Mouse (Mus musculus): ENCODE results near the gene Zbtb32. TPM values are rescaled to one million over a fixed set of nuclear protein-coding genes. Genes with fewer than 3 reads are reported as not detected.

Gene Zbtb32
- total RNA-seq (2021) = under 1 TPM; 0.18 to 0.27 TPM
- long read RNA-seq, experiment 1 = 0 reads
- long read RNA-seq, experiment 2 = 0 reads

- no peak for DNase-seq
Measured at GRCm38 (mm10) chr7:30598786-30599185, at the start of gene Zbtb32. Gene Zbtb32, minus strand, starts transcription at chr7:30598909.

- DNase-seq = no peak
Measured at GRCm38 (mm10) chr7:30639083-30639482, 40.4 kb upstream of the Zbtb32 start.

DNA sequence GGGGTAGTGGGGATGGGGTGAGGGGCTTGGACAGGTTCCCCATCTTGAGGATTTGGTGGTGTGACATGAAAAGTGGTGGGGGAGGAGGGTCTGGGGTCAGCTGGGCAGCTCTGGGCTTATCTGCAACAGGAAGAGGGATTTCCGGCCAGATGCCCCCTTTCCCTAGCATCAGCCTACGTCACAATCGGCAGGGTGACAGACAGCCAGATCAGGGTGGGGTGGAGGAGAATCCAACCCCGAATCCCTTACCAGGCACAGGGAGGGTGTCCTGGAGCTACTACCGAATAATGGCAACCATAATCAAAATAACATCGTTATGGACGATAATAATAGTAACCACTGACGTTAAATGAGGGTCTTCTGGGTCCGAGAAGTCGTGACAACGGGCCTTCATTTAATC lies 37.7 kb upstream of the Zbtb32 start:
- no peak for DNase-seq

- no peak for DNase-seq
Measured at GRCm38 (mm10) chr7:30635752-30636151, 37.0 kb upstream of the Zbtb32 start, which contains the start of gene Etv2. Gene Etv2, minus strand, starts transcription at chr7:30635852.

GRCm38 (mm10) chr7:30634621-30635020 lies 35.9 kb upstream of the Zbtb32 start:
- peak; percentile 71 for DNase-seq

DNA sequence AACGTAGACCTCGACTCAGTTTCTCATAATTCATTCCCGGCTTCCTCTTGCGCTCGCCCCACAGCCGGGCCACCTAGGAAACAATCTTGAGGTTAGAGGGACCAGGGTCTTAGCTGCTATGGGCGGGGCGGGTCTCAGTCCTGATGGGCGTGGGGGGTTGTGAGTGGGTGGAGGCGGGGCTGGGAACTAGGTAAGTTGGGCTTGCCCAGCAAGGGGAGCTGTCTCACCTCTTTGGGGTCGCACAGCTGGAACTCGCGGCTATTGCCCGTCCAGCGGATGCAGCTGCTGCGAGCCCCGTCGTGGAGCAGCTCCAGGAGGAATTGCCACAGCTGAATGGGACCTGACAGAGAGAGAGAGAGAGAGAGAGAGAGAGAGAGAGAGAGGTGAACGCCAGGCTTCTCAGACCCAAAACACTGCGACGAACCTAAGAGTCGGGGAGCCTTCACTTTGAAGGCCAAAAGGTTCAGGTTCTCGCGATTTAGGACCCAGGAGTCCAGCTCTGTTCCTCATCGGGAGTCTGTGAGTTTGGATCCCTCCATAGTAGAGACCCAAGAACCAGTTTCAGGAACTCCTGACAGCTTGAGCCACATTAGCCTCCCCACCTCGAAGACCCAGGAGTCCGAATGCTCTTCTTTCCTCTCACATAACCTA lies 35.2 kb upstream of the Zbtb32 start:
- no peak for DNase-seq

- no peak for DNase-seq
Measured at GRCm38 (mm10) chr7:30629013-30629412, 30.3 kb upstream of the Zbtb32 start.

DNA sequence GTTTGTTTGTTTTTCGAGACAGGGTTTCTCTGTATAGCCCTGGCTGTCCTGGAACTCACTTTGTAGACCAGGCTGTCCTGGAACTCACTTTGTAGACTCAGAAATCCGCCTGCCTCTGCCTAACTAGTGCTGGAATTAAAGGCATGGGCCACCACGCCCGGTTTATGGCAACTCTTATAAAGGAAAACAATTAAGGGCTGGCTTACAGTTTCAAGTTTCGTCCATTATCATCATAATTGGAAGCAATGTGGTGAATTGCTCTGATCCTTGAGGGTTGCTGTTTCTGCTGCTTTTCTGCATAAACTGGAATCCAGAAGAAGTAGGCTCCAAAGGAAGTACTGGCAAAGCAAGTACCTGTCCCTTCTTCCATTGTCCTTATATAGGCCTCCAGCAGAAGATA lies 27.9 kb upstream of the Zbtb32 start:
- DNase-seq = no peak

DNA sequence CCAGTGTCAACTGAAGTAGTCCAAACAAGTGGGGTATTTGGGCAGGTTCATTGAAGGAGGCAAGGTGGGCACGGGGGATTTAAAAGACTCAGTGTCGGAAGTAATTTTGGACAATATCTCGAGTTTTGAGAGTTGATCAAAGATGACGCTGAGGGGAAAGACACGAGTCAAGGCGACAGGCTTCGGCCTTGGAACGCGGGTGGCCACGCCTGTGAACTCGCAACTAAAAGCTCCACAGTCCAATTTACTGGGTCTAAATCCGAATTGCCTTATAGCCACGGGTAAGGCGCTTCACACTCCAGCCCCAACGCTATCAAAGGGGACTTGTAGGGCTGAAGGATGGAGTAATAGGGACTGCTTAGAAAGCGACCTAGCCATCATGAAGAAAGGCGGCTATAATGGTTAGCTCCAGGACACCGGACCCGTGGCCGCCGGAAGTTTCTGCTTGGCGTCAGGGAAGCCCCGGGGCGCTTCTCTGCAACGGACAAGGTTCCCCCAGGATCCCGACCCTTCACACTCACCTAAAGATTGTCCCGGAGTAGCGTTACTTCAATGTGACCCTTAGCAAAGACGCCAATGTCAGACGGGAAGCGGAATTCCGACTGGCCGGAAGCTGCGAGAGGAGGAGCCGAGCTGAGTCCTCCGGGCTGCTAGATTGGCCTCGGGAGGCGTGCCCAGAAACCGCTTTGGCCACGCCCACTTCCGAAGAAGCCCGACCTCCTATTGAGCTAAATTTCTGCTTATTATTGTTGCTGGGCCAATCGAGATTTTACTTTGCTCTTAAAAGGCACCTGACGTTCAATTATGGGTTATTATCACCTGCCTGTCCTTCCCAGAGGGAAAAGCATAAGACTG lies 27.0 kb upstream of the Zbtb32 start, which contains the start of gene Cox6b1:
Gene Cox6b1 (minus strand): TSS at position 622 of the 855 bp plus-strand sequence.
- DNase-seq = peak; percentile 90

DNA sequence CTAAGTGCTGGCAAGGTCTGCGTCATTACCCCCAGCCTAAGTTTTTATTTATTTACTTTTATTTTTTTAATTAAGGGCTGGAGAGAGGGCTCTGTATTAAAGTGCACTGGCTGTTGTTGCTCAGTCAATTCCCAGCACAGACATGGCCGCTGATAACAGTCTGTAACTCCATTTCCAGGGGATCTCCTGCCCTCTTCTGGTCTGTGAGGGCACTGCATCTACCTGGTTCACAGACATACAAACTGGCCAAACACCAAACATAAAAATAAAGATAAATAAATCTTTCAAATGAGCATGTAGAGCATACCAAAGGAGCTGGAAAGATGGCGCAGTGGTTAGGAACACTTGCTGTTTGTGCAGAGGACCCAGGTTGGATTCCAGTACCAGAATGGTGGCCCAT lies 20.5 kb upstream of the Zbtb32 start:
- peak; percentile 54 for DNase-seq

DNA sequence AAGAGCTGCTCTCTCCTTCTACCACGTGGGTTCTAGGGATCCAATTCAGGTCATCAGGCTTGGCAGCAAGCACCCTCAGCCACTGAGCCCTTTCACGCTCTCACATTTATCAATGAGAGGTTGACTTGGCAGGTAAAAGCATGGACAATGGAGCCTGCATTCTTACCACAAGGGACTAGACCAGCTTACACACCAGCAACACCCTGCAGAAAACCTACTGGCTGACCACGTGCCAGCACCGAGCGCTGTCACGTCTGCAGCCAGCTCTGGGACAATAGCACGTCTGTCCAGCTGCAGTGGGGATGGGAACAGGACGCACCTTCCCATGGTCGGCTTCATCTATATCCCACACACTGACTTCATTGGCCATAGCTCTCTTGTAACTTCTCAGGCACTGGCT lies 19.9 kb upstream of the Zbtb32 start:
- DNase-seq = no peak

DNA sequence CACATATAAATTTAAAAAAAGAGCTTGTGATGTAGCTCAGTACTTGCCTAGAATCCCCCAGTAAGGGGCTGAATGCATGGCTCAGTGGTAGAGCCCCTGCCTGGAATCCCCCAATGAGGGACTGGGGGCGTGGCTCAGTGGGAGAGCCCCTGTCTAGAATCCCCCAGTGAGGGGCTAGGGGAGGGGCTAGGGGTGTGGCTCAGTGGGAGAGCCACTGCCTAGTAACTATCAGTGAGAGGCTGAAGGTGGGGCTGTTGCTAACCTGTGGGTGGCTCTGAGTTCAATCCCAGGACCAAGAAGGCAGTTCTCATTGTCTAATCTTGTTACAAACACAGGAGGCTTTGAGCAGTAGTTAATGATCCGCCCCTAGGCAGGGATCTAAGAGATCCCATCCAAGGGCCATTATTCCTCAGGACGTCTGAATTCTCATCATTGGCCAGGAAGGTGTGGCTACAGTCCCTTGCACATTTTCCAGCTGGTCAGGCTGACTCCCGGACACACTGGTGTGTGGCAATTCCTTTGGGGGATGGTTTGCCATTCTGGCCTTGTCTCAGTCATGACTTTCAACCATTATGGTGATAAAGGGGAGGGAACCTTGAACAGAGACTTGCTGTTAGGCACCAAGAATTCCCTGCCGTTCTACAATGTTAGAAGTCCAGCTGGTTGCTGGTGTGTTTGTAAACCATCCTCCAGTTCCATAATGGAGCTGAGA lies 16.5 kb upstream of the Zbtb32 start:
- DNase-seq = peak; percentile 65

GRCm38 (mm10) chr7:30614454-30614853 lies 15.7 kb upstream of the Zbtb32 start:
- no peak for DNase-seq

- peak; percentile 81 for DNase-seq
Measured at GRCm38 (mm10) chr7:30613529-30614112, 14.9 kb upstream of the Zbtb32 start.

- DNase-seq = no peak
Measured at GRCm38 (mm10) chr7:30612654-30613402, 14.1 kb upstream of the Zbtb32 start, which contains the start of gene Upk1a. Gene Upk1a, minus strand, starts transcription at chr7:30612847.

GRCm38 (mm10) chr7:30610043-30610442 lies 11.3 kb upstream of the Zbtb32 start:
- DNase-seq = no peak

GRCm38 (mm10) chr7:30608476-30608875 lies 9.8 kb upstream of the Zbtb32 start:
- no peak for DNase-seq

DNA sequence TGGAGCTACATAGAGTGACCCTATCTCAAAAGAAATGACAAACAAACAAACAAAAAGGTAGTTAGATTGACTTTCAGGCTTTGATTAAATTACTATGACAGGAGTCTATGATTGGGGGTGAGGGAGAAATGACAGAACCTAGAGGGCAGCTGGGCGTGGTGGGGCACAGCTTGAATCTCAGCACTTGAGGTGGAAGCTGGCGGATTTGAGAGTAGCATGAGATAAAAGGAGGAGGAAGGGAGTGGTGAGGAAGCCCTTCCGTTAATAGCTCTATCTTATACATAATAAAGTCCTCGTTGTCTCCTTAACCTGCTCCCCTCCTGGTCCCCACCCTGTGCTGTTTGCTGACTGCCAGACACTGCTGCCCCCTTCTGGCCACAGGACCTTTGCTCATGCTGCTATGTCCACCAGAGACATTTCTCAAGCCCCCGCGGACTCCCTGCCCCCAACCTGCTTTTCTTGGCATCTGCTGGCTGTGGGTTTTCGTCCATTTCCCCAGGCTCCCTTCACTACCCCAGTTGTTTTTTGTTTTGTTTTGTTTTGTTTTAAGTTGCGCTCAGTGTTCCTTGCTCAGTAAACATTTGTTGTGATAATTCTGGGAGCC lies 9.1 kb upstream of the Zbtb32 start:
- DNase-seq = peak; percentile 76

- no peak for DNase-seq
Measured at GRCm38 (mm10) chr7:30604944-30605343, 6.2 kb upstream of the Zbtb32 start.

DNA sequence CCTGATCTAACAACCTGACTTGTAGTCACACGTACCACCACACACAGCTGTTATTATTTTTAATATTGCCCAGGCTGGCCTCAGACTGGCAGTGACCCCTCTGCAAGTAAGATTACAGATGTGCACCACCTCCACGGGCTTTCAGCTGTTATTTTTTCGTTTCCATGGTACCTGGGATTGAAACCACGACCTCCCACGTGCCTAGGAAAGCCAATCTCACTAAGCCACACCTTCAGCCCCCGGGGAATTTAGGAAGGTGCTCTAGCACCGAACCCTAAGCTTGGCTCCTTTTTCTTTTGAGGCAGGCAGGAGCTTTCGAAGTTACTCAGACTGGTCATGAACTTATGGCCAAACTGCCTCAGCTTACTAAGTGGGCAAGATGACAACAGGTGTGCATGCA lies 5.7 kb upstream of the Zbtb32 start:
- no peak for DNase-seq

DNA sequence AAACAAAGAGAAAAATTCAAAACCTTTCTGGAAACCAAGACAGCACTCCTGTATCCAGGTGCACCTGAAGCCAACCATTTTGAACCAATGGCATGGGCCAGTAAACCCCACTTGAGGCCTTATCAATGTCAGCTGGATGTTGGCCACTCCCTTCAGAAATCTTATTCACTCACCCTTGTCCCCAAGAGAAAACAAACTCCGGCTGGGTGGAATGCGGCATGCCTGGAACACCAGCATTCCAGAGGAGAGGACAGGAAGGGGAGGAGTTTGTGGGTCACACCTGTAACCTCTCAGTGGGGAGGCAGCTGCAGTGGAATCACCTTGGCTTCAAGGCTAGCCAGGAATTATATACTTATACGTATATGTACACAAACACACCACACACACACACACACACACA lies 3.9 kb upstream of the Zbtb32 start:
- DNase-seq = no peak
